Mouse (Mus musculus): ENCODE results near the gene Ercc4.

The Ercc4 gene

DNA sequence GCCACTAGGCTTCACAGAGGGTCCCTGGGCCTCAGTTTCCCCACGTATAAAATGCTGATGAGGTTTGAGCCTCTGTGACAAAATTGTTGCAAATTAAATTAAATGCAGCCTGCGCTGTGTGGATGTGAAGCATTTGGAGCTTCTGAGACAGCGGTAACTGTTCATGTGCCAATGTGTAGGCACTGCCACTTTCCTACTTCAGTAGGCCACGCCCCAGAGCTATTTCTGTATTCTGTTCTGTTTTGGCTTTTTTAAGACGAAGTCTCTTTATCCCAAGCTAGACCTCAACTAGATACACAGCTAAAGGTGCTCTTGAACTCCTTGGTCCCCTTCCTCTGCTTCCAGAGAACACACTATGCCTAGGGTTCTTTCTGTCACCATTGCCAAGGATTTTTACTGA is 85.4 kb downstream of the Ercc4 start:
- DNase-seq (ENCODE audit: low spot score): no peak

DNA sequence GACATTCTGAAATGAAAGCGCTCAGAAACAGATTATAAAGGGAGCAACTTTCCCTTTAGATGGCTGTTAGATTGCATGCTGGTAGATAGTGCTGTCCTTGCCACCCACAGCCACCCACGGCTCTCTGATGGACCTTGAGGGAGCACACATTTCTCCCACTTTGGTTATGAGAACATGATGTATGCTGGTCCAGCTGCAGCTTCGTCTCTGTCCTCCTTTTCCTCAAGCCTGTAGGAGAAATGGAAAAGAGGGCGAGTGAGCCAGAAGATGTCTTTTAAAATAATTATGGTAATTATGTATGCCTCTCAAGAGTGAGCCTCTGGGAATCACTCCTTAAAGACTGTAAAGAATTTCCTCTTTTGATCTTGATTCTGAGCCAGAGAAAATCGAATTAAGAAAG is 87.1 kb downstream of the Ercc4 start:
- no peak for DNase-seq (ENCODE audit: low spot score)

DNA sequence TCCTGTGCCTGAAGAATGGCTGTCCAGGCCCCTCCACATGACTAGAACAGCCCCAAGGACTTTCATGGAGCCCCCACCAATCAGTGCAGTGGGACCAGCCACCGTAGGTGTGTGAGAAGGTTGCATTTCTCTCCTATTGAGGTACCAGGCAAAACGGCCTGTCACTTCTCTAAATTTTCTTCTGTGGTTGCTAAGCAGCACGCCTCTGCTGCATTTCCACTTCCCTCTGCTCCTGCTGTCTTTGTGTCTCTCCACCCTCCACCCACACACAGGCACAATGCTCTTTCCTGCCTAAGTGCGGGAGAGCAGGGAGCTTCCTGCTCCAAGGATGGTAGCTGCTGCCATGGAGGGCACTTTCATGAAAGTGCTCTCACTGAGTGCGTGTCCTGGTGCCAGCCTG is 87.8 kb downstream of the Ercc4 start:
- no peak for DNase-seq (ENCODE audit: low spot score)

DNA sequence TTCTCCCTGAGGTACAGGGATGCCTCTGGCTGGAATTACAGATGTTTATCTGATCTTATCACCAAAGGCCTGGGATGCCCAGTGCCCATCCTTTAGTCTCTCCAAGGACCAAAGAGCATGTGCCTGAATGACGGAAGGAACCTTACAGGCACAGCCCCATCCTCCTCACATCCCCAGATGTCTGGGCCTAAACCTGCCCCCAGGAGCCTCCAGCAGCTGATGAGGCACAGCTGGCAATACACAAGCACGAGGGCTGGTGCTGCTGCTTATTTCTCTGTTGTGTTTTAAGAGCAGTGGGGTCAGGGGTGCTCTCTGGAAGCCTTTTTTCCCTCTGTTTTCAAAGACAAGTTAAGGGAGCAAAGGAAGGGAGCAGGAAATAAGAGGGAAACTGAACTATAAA is 89.7 kb downstream of the Ercc4 start:
- DNase-seq (ENCODE audit: low spot score): no peak

Measured in ovary, postnatal 10 days (tissue).